Mouse (Mus musculus): Measurements from ENCODE around the gene Gmfg.

- TF ChIP-seq POLR2A (IDR thresholded peaks at IDR 0.05; ENCODE audit: borderline replicate concordance, insufficient read depth, low read length) (no peak), CTCF (IDR thresholded peaks at IDR 0.05; ENCODE audit: borderline replicate concordance, insufficient read depth, low read depth, low read length) (no peak)
Measured at GRCm38 (mm10) chr7:28460361-28460760, 23.1 kb downstream of the Gmfg start.

Data from cerebellum, adult 2 months (tissue).